Mouse (Mus musculus) bone marrow macrophage, adult 2 months (primary cell): Measurements from ENCODE around the gene Itsn1.

Experiments
- CTCF ChIP-seq: IDR thresholded peaks from 2 replicates; pipeline ENCODE4 v1.5.1; 2012; ENCODE audit warnings: low read depth, mild to moderate bottlenecking, low read length, moderate library complexity
- POLR2A ChIP-seq: IDR thresholded peaks from 2 replicates; pipeline ENCODE4 v1.6.1; 2012; ENCODE audit warnings: mild to moderate bottlenecking, low read depth, low read length, borderline replicate concordance

DNA sequence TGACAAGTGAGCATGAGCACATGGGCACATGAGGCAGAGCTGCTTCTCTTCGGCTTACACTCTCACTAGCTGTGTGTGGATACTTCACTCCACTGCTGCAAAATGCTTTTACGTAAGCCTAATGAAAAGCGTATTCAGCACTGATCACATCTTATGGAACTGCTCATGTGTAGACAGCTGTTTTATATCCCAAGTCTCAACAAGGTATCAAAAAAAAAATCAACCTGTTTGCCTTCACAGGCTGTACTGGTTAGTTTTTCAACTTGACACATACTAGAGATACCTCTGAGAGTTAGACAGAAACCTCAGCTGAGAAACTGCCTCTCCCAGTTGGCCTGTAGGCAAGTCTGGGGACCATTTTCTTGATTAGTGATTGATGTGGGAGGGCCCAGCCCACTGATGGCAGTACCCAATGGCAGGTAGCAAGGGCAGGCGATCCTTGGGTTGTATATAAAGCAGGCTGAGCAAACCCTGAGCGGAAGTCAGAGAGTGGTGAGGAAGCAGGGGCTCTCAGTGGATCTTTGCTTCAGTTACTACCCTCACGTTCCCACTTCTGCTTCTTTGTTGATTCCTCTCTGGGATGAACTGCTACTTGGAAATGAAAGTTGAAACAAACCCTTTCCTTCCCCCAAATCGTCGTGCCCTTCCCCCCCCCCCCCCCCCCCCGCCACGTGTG is 203.9 kb downstream of the Itsn1 start:
- TF ChIP-seq CTCF (no peak), POLR2A (no peak)
